Comparison of ENCODE assay signal across 8 mouse cellular contexts in genomic region chr11:100355151-100355951, GRCm38 (mm10). TPM values are rescaled to one million over a fixed set of nuclear protein-coding genes. Genes with fewer than 3 reads are reported as not detected.
A peak's percentile ranks its signal among the peaks of the same experiment; 100 is the strongest.
DNase-seq lines count a peak whose midpoint lies in the region; ATAC-seq and TF ChIP-seq lines count a peak whose summit lies in the region.

No protein-coding gene starts in this region.

- H3K9me3 ChIP-seq in forebrain, embryonic 11.5 days (ENCODE audit: control insufficient read depth, low read length): no peaks in the 10 kb centered on the region
- H3K9me3 ChIP-seq in intestine, embryonic 16.5 days (ENCODE audit: control insufficient read depth, low read length): no peaks in the 10 kb centered on the region
- H3K9me3 ChIP-seq in limb, embryonic 14.5 days (ENCODE audit: control insufficient read depth, low read length): no peaks in the 10 kb centered on the region
- H3K9me3 ChIP-seq in midbrain, postnatal 0 days (ENCODE audit: low read length): no peaks in the 10 kb centered on the region

- H3K4me2 ChIP-seq in forebrain, embryonic 11.5 days (ENCODE audit: low read depth, low read length, severe bottlenecking): peak overlapping the region; percentile 92
- peak overlapping the region; percentile 100 for H3K4me2 ChIP-seq in intestine, embryonic 16.5 days (ENCODE audit: low read depth, low read length)
- peak overlapping the region; percentile 92 for H3K4me2 ChIP-seq in limb, embryonic 14.5 days (replicated peaks; ENCODE audit: low read depth, low read length, severe bottlenecking)
- H3K4me2 ChIP-seq in midbrain, postnatal 0 days (ENCODE audit: low read depth, low read length, poor library complexity, severe bottlenecking): peak overlapping the region; percentile 88

- intact Hi-C loops in heart, postnatal 25 days (cut with DNase I): loop anchor here (5.0 kb wide), 1 partner anchor 192 kb away; the partner anchor contains the start of gene Ttc25

- under 1% methylated on average over 54 of the region's 54 CpGs for WGBS in forebrain, embryonic 11.5 days
- under 1% methylated on average over 54 of the region's 54 CpGs for WGBS in intestine, embryonic 16.5 days
- WGBS in limb, embryonic 14.5 days: 2% methylated on average over 52 of the region's 54 CpGs
- under 1% methylated on average over 53 of the region's 54 CpGs for WGBS in midbrain, postnatal 0 days

- H3K27me3 ChIP-seq in forebrain, embryonic 11.5 days (ENCODE audit: control insufficient read depth, insufficient read depth, low read length): peaks cover 4% of the 10 kb centered on the region; the same call in 1 of the 2 replicates
- peaks cover 28% of the 10 kb centered on the region for H3K27me3 ChIP-seq in intestine, embryonic 16.5 days (replicated peaks; ENCODE audit: control insufficient read depth, insufficient read depth, low read length)
- H3K27me3 ChIP-seq in limb, embryonic 14.5 days (ENCODE audit: control insufficient read depth, insufficient read depth, low read length): peaks cover 47% of the 10 kb centered on the region
- no peaks in the 10 kb centered on the region for H3K27me3 ChIP-seq in midbrain, postnatal 0 days (ENCODE audit: insufficient read depth, low read length)

- peak; percentile 72 for ATAC-seq in forebrain, embryonic 11.5 days (replicated peaks; ENCODE audit: low FRiP score)
- peak; percentile 31 for ATAC-seq in intestine, embryonic 16.5 days
- ATAC-seq in limb, embryonic 14.5 days (ENCODE audit: low FRiP score, low read depth): peak; percentile 20; the same call in 1 of the 2 replicates
- ATAC-seq in midbrain, postnatal 0 days (ENCODE audit: low FRiP score): peak; percentile 48; the same call in 1 of the 2 replicates

- no peak for TF ChIP-seq POLR2A in limb, embryonic 14.5 days (IDR thresholded peaks at IDR 0.05; ENCODE audit: borderline replicate concordance, extremely low read depth, insufficient read depth, insufficient read length)

- TF ChIP-seq CTCF in midbrain, postnatal 0 days (IDR thresholded peaks at IDR 0.05): no peak

- peak; percentile 52 to 55 for DNase-seq in heart, adult 18-20 months
- DNase-seq in heart, postnatal 25 days (ENCODE audit: low spot score): no peak
- peak; percentile 49 to 72 for DNase-seq in adrenal gland, postnatal 36 days
- DNase-seq in forebrain, embryonic 11.5 days (ENCODE audit: low spot score): peak; percentile 77
- DNase-seq in limb, embryonic 14.5 days (ENCODE audit: low spot score): no peak
- peak; percentile 71 for DNase-seq in midbrain, postnatal 0 days (ENCODE audit: low spot score)
- DNase-seq in testis, postnatal 10 days (ENCODE audit: low spot score): peak; percentile 71

- H3K4me3 ChIP-seq in forebrain, embryonic 11.5 days (ENCODE audit: low read depth, low read length): peak overlapping the region; percentile 62
- peak overlapping the region; percentile 74 for H3K4me3 ChIP-seq in intestine, embryonic 16.5 days (ENCODE audit: low read length)
- peak overlapping the region; percentile 51 for H3K4me3 ChIP-seq in limb, embryonic 14.5 days (replicated peaks; ENCODE audit: low read length)
- peak overlapping the region; percentile 89 for H3K4me3 ChIP-seq in midbrain, postnatal 0 days (ENCODE audit: low read depth, low read length)

- H3K36me3 ChIP-seq in forebrain, embryonic 11.5 days (ENCODE audit: control insufficient read depth, insufficient read depth, low read length): no peaks in the 10 kb centered on the region; the same call in 1 of the 2 replicates
- no peaks in the 10 kb centered on the region for H3K36me3 ChIP-seq in intestine, embryonic 16.5 days (ENCODE audit: control insufficient read depth, insufficient read depth, low read length)
- no peaks in the 10 kb centered on the region for H3K36me3 ChIP-seq in limb, embryonic 14.5 days (ENCODE audit: control insufficient read depth, insufficient read depth, low read length)
- H3K36me3 ChIP-seq in midbrain, postnatal 0 days (ENCODE audit: insufficient read depth, low read length): peaks cover 10% of the 10 kb centered on the region

- peak overlapping the region; percentile 67 for H3K9ac ChIP-seq in forebrain, embryonic 11.5 days (ENCODE audit: low read length)
- peak overlapping the region; percentile 65 for H3K9ac ChIP-seq in intestine, embryonic 16.5 days (ENCODE audit: low read depth, low read length)
- peak overlapping the region; percentile 47 for H3K9ac ChIP-seq in limb, embryonic 14.5 days (ENCODE audit: low read depth, low read length, severe bottlenecking)
- H3K9ac ChIP-seq in midbrain, postnatal 0 days (replicated peaks; ENCODE audit: low read length, poor library complexity, severe bottlenecking): peak overlapping the region; percentile 94

- no peak overlapping the region for H3K27ac ChIP-seq in forebrain, embryonic 11.5 days (ENCODE audit: low read depth, low read length)
- H3K27ac ChIP-seq in intestine, embryonic 16.5 days (ENCODE audit: low read length): no peak overlapping the region
- H3K27ac ChIP-seq in limb, embryonic 14.5 days (replicated peaks; ENCODE audit: low read depth, low read length): no peak overlapping the region
- H3K27ac ChIP-seq in midbrain, postnatal 0 days (ENCODE audit: low read depth, low read length): peak overlapping the region; percentile 88

- no peaks in the 10 kb centered on the region; the same call in 1 of the 2 replicates for H3K4me1 ChIP-seq in forebrain, embryonic 11.5 days (replicated peaks; ENCODE audit: control insufficient read depth, insufficient read depth, low read length)
- peaks cover 8% of the 10 kb centered on the region; the same call in 1 of the 2 replicates for H3K4me1 ChIP-seq in intestine, embryonic 16.5 days (ENCODE audit: control insufficient read depth, insufficient read depth, low read length)
- H3K4me1 ChIP-seq in limb, embryonic 14.5 days (ENCODE audit: control insufficient read depth, insufficient read depth, low read length): peaks cover 4% of the 10 kb centered on the region; the same call in 1 of the 2 replicates
- H3K4me1 ChIP-seq in midbrain, postnatal 0 days (ENCODE audit: insufficient read depth, low read length): no peaks in the 10 kb centered on the region

RNA-seq across cellular contexts. Expression of gene Hap1, which starts 0.6 kb away (rescaled TPM):
- total RNA-seq in heart, adult 18-20 months (2021): 1 to 10 TPM; 1.8 to 1.9 TPM
- total RNA-seq in heart, postnatal 25 days (2021): 1 to 10 TPM in 1 of 2 experiments, under 1 TPM in 1; 0.83 to 1.2 TPM
- 10 to 100 TPM; 36.0 to 43.8 TPM for total RNA-seq in adrenal gland, postnatal 36 days (2021)
- polyA plus RNA-seq in forebrain, embryonic 11.5 days (2014; fragmentation: Nextera tagmentation; extraction: Ambion mirVana): 39.0 and 46.1 TPM in 2 replicates
- polyA plus RNA-seq in intestine, embryonic 16.5 days (2015; fragmentation: Nextera tagmentation; extraction: Ambion mirVana): 12.6 and 13.5 TPM in 2 replicates
- polyA plus RNA-seq in limb, embryonic 14.5 days (2012; rRNA removed): 3.8 and 4.4 TPM in 2 replicates
- 1.4 and 1.6 TPM in 2 replicates for polyA plus RNA-seq in limb, embryonic 14.5 days (2014; fragmentation: Nextera tagmentation; extraction: Ambion mirVana)
- total RNA-seq in midbrain, postnatal 0 days (2014; rRNA removed): 743 and 796 TPM in 2 replicates
- polyA plus RNA-seq in midbrain, postnatal 0 days (2015; fragmentation: Nextera tagmentation; extraction: Ambion mirVana): 597 and 631 TPM in 2 replicates

RNA-seq across cellular contexts. Expression of gene Gast, which starts 21.1 kb away (rescaled TPM):
- total RNA-seq in heart, adult 18-20 months (2021): not detected
- not detected for total RNA-seq in heart, postnatal 25 days (2021)
- not detected for total RNA-seq in adrenal gland, postnatal 36 days (2021)
- polyA plus RNA-seq in forebrain, embryonic 11.5 days (2014; fragmentation: Nextera tagmentation; extraction: Ambion mirVana): 0.69 and 0.79 TPM in 2 replicates
- 0.77 and 0.80 TPM in 2 replicates for polyA plus RNA-seq in intestine, embryonic 16.5 days (2015; fragmentation: Nextera tagmentation; extraction: Ambion mirVana)
- polyA plus RNA-seq in limb, embryonic 14.5 days (2012; rRNA removed): 0.36 and 0.74 TPM in 2 replicates
- polyA plus RNA-seq in limb, embryonic 14.5 days (2014; fragmentation: Nextera tagmentation; extraction: Ambion mirVana): 0.47 and 0.50 TPM in 2 replicates
- total RNA-seq in midbrain, postnatal 0 days (2014; rRNA removed): not detected in 2 replicates
- 1.1 and 2.2 TPM in 2 replicates for polyA plus RNA-seq in midbrain, postnatal 0 days (2015; fragmentation: Nextera tagmentation; extraction: Ambion mirVana)

RNA-seq across cellular contexts. Expression of gene Eif1, which starts 35.7 kb away (rescaled TPM):
- 1,000 to 10,000 TPM; 1,847 to 1,982 TPM for total RNA-seq in heart, adult 18-20 months (2021)
- total RNA-seq in heart, postnatal 25 days (2021): 1,000 to 10,000 TPM; 1,459 to 1,550 TPM
- total RNA-seq in adrenal gland, postnatal 36 days (2021): 1,000 to 10,000 TPM; 1,327 to 1,427 TPM
- 1,675 and 1,791 TPM in 2 replicates for polyA plus RNA-seq in forebrain, embryonic 11.5 days (2014; fragmentation: Nextera tagmentation; extraction: Ambion mirVana)
- polyA plus RNA-seq in intestine, embryonic 16.5 days (2015; fragmentation: Nextera tagmentation; extraction: Ambion mirVana): 1,811 and 1,878 TPM in 2 replicates
- polyA plus RNA-seq in limb, embryonic 14.5 days (2012; rRNA removed): 229 and 342 TPM in 2 replicates
- polyA plus RNA-seq in limb, embryonic 14.5 days (2014; fragmentation: Nextera tagmentation; extraction: Ambion mirVana): 1,852 and 1,886 TPM in 2 replicates
- 84.7 and 117 TPM in 2 replicates for total RNA-seq in midbrain, postnatal 0 days (2014; rRNA removed)
- 1,241 and 1,297 TPM in 2 replicates for polyA plus RNA-seq in midbrain, postnatal 0 days (2015; fragmentation: Nextera tagmentation; extraction: Ambion mirVana)

RNA-seq across cellular contexts. Expression of gene Jup, which starts 42.2 kb away (rescaled TPM):
- 100 to 1,000 TPM; 208 to 239 TPM for total RNA-seq in heart, adult 18-20 months (2021)
- total RNA-seq in heart, postnatal 25 days (2021): 100 to 1,000 TPM; 239 to 247 TPM
- total RNA-seq in adrenal gland, postnatal 36 days (2021): 10 to 100 TPM; 73.9 to 87.1 TPM
- 33.3 and 35.5 TPM in 2 replicates for polyA plus RNA-seq in forebrain, embryonic 11.5 days (2014; fragmentation: Nextera tagmentation; extraction: Ambion mirVana)
- 165 and 179 TPM in 2 replicates for polyA plus RNA-seq in intestine, embryonic 16.5 days (2015; fragmentation: Nextera tagmentation; extraction: Ambion mirVana)
- polyA plus RNA-seq in limb, embryonic 14.5 days (2012; rRNA removed): 111 and 123 TPM in 2 replicates
- polyA plus RNA-seq in limb, embryonic 14.5 days (2014; fragmentation: Nextera tagmentation; extraction: Ambion mirVana): 145 and 159 TPM in 2 replicates
- total RNA-seq in midbrain, postnatal 0 days (2014; rRNA removed): 133 and 156 TPM in 2 replicates
- polyA plus RNA-seq in midbrain, postnatal 0 days (2015; fragmentation: Nextera tagmentation; extraction: Ambion mirVana): 69.7 and 75.5 TPM in 2 replicates

RNA-seq across cellular contexts. Expression of gene P3h4, which starts 59.3 kb away (rescaled TPM):
- 10 to 100 TPM; 13.2 to 15.2 TPM for total RNA-seq in heart, adult 18-20 months (2021)
- 10 to 100 TPM; 15.4 to 15.8 TPM for total RNA-seq in heart, postnatal 25 days (2021)
- 10 to 100 TPM; 26.3 to 40.5 TPM for total RNA-seq in adrenal gland, postnatal 36 days (2021)
- 17.8 and 18.9 TPM in 2 replicates for polyA plus RNA-seq in forebrain, embryonic 11.5 days (2014; fragmentation: Nextera tagmentation; extraction: Ambion mirVana)
- polyA plus RNA-seq in intestine, embryonic 16.5 days (2015; fragmentation: Nextera tagmentation; extraction: Ambion mirVana): 36.9 and 38.5 TPM in 2 replicates
- polyA plus RNA-seq in limb, embryonic 14.5 days (2012; rRNA removed): 120 and 160 TPM in 2 replicates
- 92.1 and 95.2 TPM in 2 replicates for polyA plus RNA-seq in limb, embryonic 14.5 days (2014; fragmentation: Nextera tagmentation; extraction: Ambion mirVana)
- 24.4 and 26.0 TPM in 2 replicates for total RNA-seq in midbrain, postnatal 0 days (2014; rRNA removed)
- polyA plus RNA-seq in midbrain, postnatal 0 days (2015; fragmentation: Nextera tagmentation; extraction: Ambion mirVana): 23.4 and 23.7 TPM in 2 replicates

Comparison
In these comparisons a context has a peak if more than half of its experiments do, and no peak if none do; other contexts are left out.
1. DNase-seq: peak in heart, adult 18-20 months (2 of 2), adrenal gland, postnatal 36 days (2 of 2), forebrain, embryonic 11.5 days (single experiment), midbrain, postnatal 0 days (single experiment) and testis, postnatal 10 days (single experiment); none in heart, postnatal 25 days (single experiment) and limb, embryonic 14.5 days (single experiment).
2. ATAC-seq: peak in every context shown above with its lines; median percentile 72 in forebrain, embryonic 11.5 days; 48 in midbrain, postnatal 0 days; 31 in intestine, embryonic 16.5 days; 20 in limb, embryonic 14.5 days.
3. RNA of gene Hap1, which starts 0.6 kb away (total RNA-seq): 743 to 796 TPM in midbrain, postnatal 0 days; 36.0 to 43.8 TPM in adrenal gland, postnatal 36 days, 1.8 to 1.9 TPM in heart, adult 18-20 months and 0.83 to 1.2 TPM in heart, postnatal 25 days; every median in the first group is over 10 times any median in the second.
4. RNA of gene Eif1, which starts 35.7 kb away (total RNA-seq): 1,847 to 1,982 TPM in heart, adult 18-20 months, 1,459 to 1,550 TPM in heart, postnatal 25 days and 1,327 to 1,427 TPM in adrenal gland, postnatal 36 days; 84.7 to 117 TPM in midbrain, postnatal 0 days; every median in the first group is over 10 times any median in the second.
5. Peak in every context shown above with its lines, with median percentiles within 50 percentile points of each other: H3K4me2 ChIP-seq, H3K4me3 ChIP-seq and H3K9ac ChIP-seq.